Mouse (Mus musculus): Measurements from ENCODE around the gene Lexm. TPM values are rescaled to one million over a fixed set of nuclear protein-coding genes. Genes with fewer than 3 reads are reported as not detected.

The Lexm gene
- polyA plus RNA-seq, 1 experiment = not detected

GRCm38 (mm10) chr4:106560213-106560845, 56.7 kb downstream of the Lexm start:
- TF ChIP-seq CTCF (conservative IDR thresholded peaks at IDR 0.05; ENCODE audit: insufficient read depth, insufficient read length, low read depth, low read length) (no peak), POLR2A (IDR thresholded peaks at IDR 0.05; ENCODE audit: low read depth, low read length) (no peak)
- Histone ChIP-seq H3K27me3 (replicated peaks; ENCODE audit: control insufficient read depth, insufficient read depth, low read length) (no peaks in the 10 kb centered on the region), H3K27ac (ENCODE audit: insufficient read depth, low read depth, low read length) (peak overlapping the region; percentile 65), H3K4me1 (ENCODE audit: control insufficient read depth, insufficient read depth, low read length) (peaks cover 17% of the 10 kb centered on the region), H3K4me3 (ENCODE audit: insufficient read depth, low read depth, low read length) (peak overlapping the region; percentile 81), H3K36me3 (ENCODE audit: control insufficient read depth, insufficient read depth, low read length) (no peaks in the 10 kb centered on the region; the same call in 1 of the 2 replicates)
- 10% methylated on average over 20 of the region's 20 CpGs for WGBS
- DNase-seq = peak; percentile 74

- 41% methylated on average over 13 of the region's 13 CpGs for WGBS
- H3K4me3 ChIP-seq (ENCODE audit: insufficient read depth, low read depth, low read length) = no peak overlapping the region
- DNase-seq = peak; percentile 33
- H3K4me1 ChIP-seq (ENCODE audit: control insufficient read depth, insufficient read depth, low read length) = peaks cover 17% of the 10 kb centered on the region
- no peaks in the 10 kb centered on the region for H3K27me3 ChIP-seq (replicated peaks; ENCODE audit: control insufficient read depth, insufficient read depth, low read length)
- H3K27ac ChIP-seq (ENCODE audit: insufficient read depth, low read depth, low read length) = peak overlapping the region; percentile 41; the same call in 1 of the 2 replicates
- H3K36me3 ChIP-seq (ENCODE audit: control insufficient read depth, insufficient read depth, low read length) = no peaks in the 10 kb centered on the region
- TF ChIP-seq POLR2A (IDR thresholded peaks at IDR 0.05; ENCODE audit: low read depth, low read length) (no peak), CTCF (conservative IDR thresholded peaks at IDR 0.05; ENCODE audit: insufficient read depth, insufficient read length, low read depth, low read length) (no peak)
These were observed 57.5 kb downstream of the Lexm start for GRCm38 (mm10) chr4:106559343-106560212.

- H3K36me3 ChIP-seq (ENCODE audit: control insufficient read depth, insufficient read depth, low read length) = no peaks in the 10 kb centered on the region
- WGBS = no CpG with 5 or more reads among the region's 1 CpGs
- peak overlapping the region; percentile 4; the same call in 1 of the 2 replicates for H3K27ac ChIP-seq (ENCODE audit: insufficient read depth, low read depth, low read length)
- TF ChIP-seq CTCF (conservative IDR thresholded peaks at IDR 0.05; ENCODE audit: insufficient read depth, insufficient read length, low read depth, low read length) = no peak
- no peak for TF ChIP-seq POLR2A (IDR thresholded peaks at IDR 0.05; ENCODE audit: low read depth, low read length)
- DNase-seq = peak; percentile 80
- no peak overlapping the region for H3K4me3 ChIP-seq (ENCODE audit: insufficient read depth, low read depth, low read length)
- no peaks in the 10 kb centered on the region for H3K27me3 ChIP-seq (replicated peaks; ENCODE audit: control insufficient read depth, insufficient read depth, low read length)
- peaks cover 11% of the 10 kb centered on the region for H3K4me1 ChIP-seq (ENCODE audit: control insufficient read depth, insufficient read depth, low read length)
These were observed 59.1 kb downstream of the Lexm start for GRCm38 (mm10) chr4:106557978-106558377.

GRCm38 (mm10) chr4:106557262-106557661, 59.8 kb downstream of the Lexm start:
- WGBS = 48% methylated on average over 5 of the region's 5 CpGs
- peak; percentile 76 for DNase-seq
- H3K36me3 ChIP-seq (ENCODE audit: control insufficient read depth, insufficient read depth, low read length) = no peaks in the 10 kb centered on the region
- peaks cover 9% of the 10 kb centered on the region for H3K4me1 ChIP-seq (ENCODE audit: control insufficient read depth, insufficient read depth, low read length)
- H3K4me3 ChIP-seq (ENCODE audit: insufficient read depth, low read depth, low read length) = no peak overlapping the region
- no peak overlapping the region for H3K27ac ChIP-seq (ENCODE audit: insufficient read depth, low read depth, low read length)
- TF ChIP-seq POLR2A (IDR thresholded peaks at IDR 0.05; ENCODE audit: low read depth, low read length) = no peak
- no peak for TF ChIP-seq CTCF (conservative IDR thresholded peaks at IDR 0.05; ENCODE audit: insufficient read depth, insufficient read length, low read depth, low read length)
- no peaks in the 10 kb centered on the region for H3K27me3 ChIP-seq (replicated peaks; ENCODE audit: control insufficient read depth, insufficient read depth, low read length)

- Histone ChIP-seq H3K4me3 (ENCODE audit: insufficient read depth, low read depth, low read length) (no peak overlapping the region), H3K36me3 (ENCODE audit: control insufficient read depth, insufficient read depth, low read length) (no peaks in the 10 kb centered on the region), H3K27ac (ENCODE audit: insufficient read depth, low read depth, low read length) (no peak overlapping the region), H3K4me1 (ENCODE audit: control insufficient read depth, insufficient read depth, low read length) (peaks cover 7% of the 10 kb centered on the region; the same call in 1 of the 2 replicates), H3K27me3 (replicated peaks; ENCODE audit: control insufficient read depth, insufficient read depth, low read length) (no peaks in the 10 kb centered on the region)
- no peak for TF ChIP-seq CTCF (conservative IDR thresholded peaks at IDR 0.05; ENCODE audit: insufficient read depth, insufficient read length, low read depth, low read length)
- TF ChIP-seq POLR2A (IDR thresholded peaks at IDR 0.05; ENCODE audit: low read depth, low read length) = no peak
- DNase-seq = no peak
- WGBS = 70% methylated on average over 8 of the region's 8 CpGs
These were observed 66.4 kb downstream of the Lexm start for GRCm38 (mm10) chr4:106550516-106551166.

- peaks cover 11% of the 10 kb centered on the region; the same call in 1 of the 2 replicates for H3K4me1 ChIP-seq (ENCODE audit: control insufficient read depth, insufficient read depth, low read length)
- DNase-seq = no peak
- no peak overlapping the region for H3K27ac ChIP-seq (ENCODE audit: insufficient read depth, low read depth, low read length)
- TF ChIP-seq POLR2A (IDR thresholded peaks at IDR 0.05; ENCODE audit: low read depth, low read length) (no peak), CTCF (conservative IDR thresholded peaks at IDR 0.05; ENCODE audit: insufficient read depth, insufficient read length, low read depth, low read length) (no peak)
- H3K4me3 ChIP-seq (ENCODE audit: insufficient read depth, low read depth, low read length) = no peak overlapping the region
- 74% methylated on average over 3 of the region's 3 CpGs for WGBS
- H3K36me3 ChIP-seq (ENCODE audit: control insufficient read depth, insufficient read depth, low read length) = no peaks in the 10 kb centered on the region
- no peaks in the 10 kb centered on the region for H3K27me3 ChIP-seq (replicated peaks; ENCODE audit: control insufficient read depth, insufficient read depth, low read length)
These were observed 68.9 kb downstream of the Lexm start for GRCm38 (mm10) chr4:106548113-106548512.
